ENCODE assay signal across 25 mouse cellular contexts in the genomic region with DNA sequence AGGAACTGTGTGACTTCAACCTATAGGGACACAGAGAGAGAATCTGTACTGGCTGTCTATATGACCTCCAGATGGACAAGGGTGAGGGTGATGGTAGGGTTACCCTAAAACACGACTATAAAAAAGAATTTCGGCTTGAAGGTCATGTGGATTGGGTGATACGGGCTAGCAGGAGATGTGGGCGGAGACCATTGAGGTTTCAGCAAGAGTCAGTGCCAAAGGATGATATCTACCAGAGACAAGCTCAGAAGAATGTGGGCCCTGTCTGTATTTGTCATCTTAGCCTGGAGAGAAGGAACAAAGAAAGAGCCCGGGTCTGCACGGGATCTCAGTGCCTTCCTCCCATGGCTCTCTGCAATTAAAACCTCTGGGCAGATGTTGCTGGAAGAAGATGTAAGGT. TPM values are rescaled to one million over a fixed set of nuclear protein-coding genes. Genes with fewer than 3 reads are reported as not detected.
"Had no signal": no experiment of that assay in that cellular context is flagged by ENCODE, and none has a peak within 500 bp of the region (broad histone marks: within the 10 kb centered on the region; RNA-seq: fewer than 3 reads in every experiment).

No protein-coding gene starts in this region.

- DNase-seq: liver, postnatal 0 days; lung, adult 2 months; lung, postnatal 14 days; lung, postnatal 36 days; right cerebral cortex, postnatal 14 days; thymus, adult 2 months; thymus, postnatal 25 days; thymus, postnatal 4 days had no signal

- ATAC-seq: liver, postnatal 0 days; lung, postnatal 0 days; midbrain, embryonic 13.5 days; midbrain, embryonic 15.5 days had no signal

- H3K9ac ChIP-seq: liver, embryonic 15.5 days; liver, postnatal 0 days; lung, embryonic 15.5 days; midbrain, embryonic 13.5 days; midbrain, embryonic 15.5 days; neural tube, embryonic 13.5 days; neural tube, embryonic 15.5 days; stomach, embryonic 15.5 days had no signal

- H3K4me3 ChIP-seq: liver, embryonic 15.5 days; lung, embryonic 15.5 days; midbrain, embryonic 13.5 days; midbrain, embryonic 15.5 days; neural tube, embryonic 13.5 days; neural tube, embryonic 15.5 days; stomach, embryonic 15.5 days had no signal

- H3K36me3 ChIP-seq: liver, embryonic 15.5 days; lung, embryonic 15.5 days; midbrain, embryonic 13.5 days; midbrain, embryonic 15.5 days; neural tube, embryonic 13.5 days; neural tube, embryonic 15.5 days; stomach, embryonic 15.5 days had no signal

- H3K4me1 ChIP-seq: liver, embryonic 15.5 days; lung, embryonic 15.5 days; neural tube, embryonic 13.5 days; neural tube, embryonic 15.5 days; stomach, embryonic 15.5 days had no signal

- H3K27me3 ChIP-seq: liver, embryonic 15.5 days; lung, embryonic 15.5 days; midbrain, embryonic 13.5 days; midbrain, embryonic 15.5 days; neural tube, embryonic 13.5 days; neural tube, embryonic 15.5 days; stomach, embryonic 15.5 days had no signal

- H3K4me2 ChIP-seq: liver, embryonic 15.5 days; lung, embryonic 15.5 days; midbrain, embryonic 11.5 days; midbrain, embryonic 13.5 days; midbrain, embryonic 15.5 days; neural tube, embryonic 13.5 days; neural tube, embryonic 15.5 days; stomach, embryonic 15.5 days had no signal

- H3K27ac ChIP-seq: liver, embryonic 15.5 days; lung, embryonic 15.5 days; macrophage; midbrain, embryonic 13.5 days; midbrain, embryonic 15.5 days; neural tube, embryonic 13.5 days; neural tube, embryonic 15.5 days; stomach, embryonic 15.5 days; stomach, postnatal 0 days had no signal

- H3K9me3 ChIP-seq: liver, embryonic 15.5 days; lung, embryonic 15.5 days; midbrain, embryonic 15.5 days; neural tube, embryonic 13.5 days; neural tube, embryonic 15.5 days; stomach, embryonic 15.5 days had no signal

RNA-seq across cellular contexts. Expression of gene Scn4a, which starts 3.3 kb away (rescaled TPM):
- total RNA-seq: midbrain, postnatal 0 days had no signal
- polyA plus RNA-seq: midbrain, embryonic 11.5 days; midbrain, embryonic 15.5 days; neural tube, embryonic 13.5 days had no signal

RNA-seq across cellular contexts. Expression of gene Prr29, which starts 15.5 kb away (rescaled TPM):
- total RNA-seq: megakaryocyte, adult 5-6 weeks; monocyte, adult 5-6 weeks had no signal
- polyA plus RNA-seq: liver, embryonic 15.5 days; liver, postnatal 0 days; macrophage; midbrain, embryonic 11.5 days; midbrain, embryonic 13.5 days; midbrain, embryonic 15.5 days; midbrain, postnatal 0 days; neural tube, embryonic 11.5 days; neural tube, embryonic 13.5 days had no signal

RNA-seq across cellular contexts. Expression of gene Gh, which starts 48.1 kb away (rescaled TPM):
- total RNA-seq: megakaryocyte, adult 5-6 weeks; monocyte, adult 5-6 weeks had no signal
- polyA plus RNA-seq: liver, embryonic 15.5 days; lung, embryonic 15.5 days; lung, postnatal 0 days; macrophage; midbrain, embryonic 11.5 days; midbrain, embryonic 13.5 days; midbrain, embryonic 15.5 days; midbrain, postnatal 0 days; neural tube, embryonic 11.5 days; neural tube, embryonic 13.5 days; neural tube, embryonic 15.5 days; stomach, embryonic 15.5 days; stomach, postnatal 0 days; testis, adult 2 months; urinary bladder, adult 2 months had no signal
